Mouse (Mus musculus) heart, embryonic 16.5 days (tissue): ENCODE measurements at regions not wholly inside any gene's neighbourhood (a gene's known extent, or its start where the extent isn't known, plus 50 kb on each side); places are given as distances from the start of the nearest gene placed in this dataset.

ENCODE experiments used
- ATAC-seq: fragments of 200-750 bp; cut with Nextera tagmentation; replicated peaks from 2 replicates; pipeline ENCODE4 v1.8.0; 2017; ENCODE audit warnings: moderate number of reproducible peaks; ENCODE audit not compliant: insufficient read depth, low FRiP score; ENCODE audit errors: extremely low read depth
- H3K27ac ChIP-seq: fragments of 300-500 bp; sonication (generic); 2 replicates; pipeline ENCODE4 v1.5.1; 2014; ENCODE audit warnings: mild to moderate bottlenecking, low read length, control low read depth, moderate library complexity
- H3K27me3 ChIP-seq: fragments of 300-500 bp; sonication (generic); 2 replicates; pipeline ENCODE4 v1.6.1; 2014; ENCODE audit warnings: low read length, mixed read lengths; ENCODE audit not compliant: control insufficient read depth, insufficient read depth
- H3K36me3 ChIP-seq: fragments of 300-500 bp; sonication (generic); 2 replicates; pipeline ENCODE4 v1.6.1; 2014; ENCODE audit not compliant: control insufficient read depth, insufficient read depth
- H3K4me1 ChIP-seq: fragments of 300-500 bp; sonication (generic); 2 replicates; pipeline ENCODE4 v1.6.1; 2014; ENCODE audit warnings: low read length, mixed read lengths; ENCODE audit not compliant: control insufficient read depth, insufficient read depth
- H3K4me2 ChIP-seq: fragments of 300-500 bp; sonication (generic); 2 replicates; pipeline ENCODE4 v1.6.1; 2014; ENCODE audit warnings: low read depth, mild to moderate bottlenecking, control low read depth, low read length
- H3K4me3 ChIP-seq: fragments of 300-500 bp; sonication (generic); 2 replicates; pipeline ENCODE4 v1.5.1; 2014; ENCODE audit warnings: mild to moderate bottlenecking, control low read depth, low read length
- H3K9ac ChIP-seq: fragments of 300-500 bp; sonication (generic); 2 replicates; pipeline ENCODE4 v1.6.1; 2014; ENCODE audit warnings: low read length, control low read depth
- H3K9me3 ChIP-seq: fragments of 300-500 bp; sonication (generic); replicated peaks from 2 replicates; pipeline ENCODE4 v1.6.1; 2016; ENCODE audit warnings: low read length; ENCODE audit not compliant: control insufficient read depth
- WGBS: fragments of 180-500 bp; shearing (Covaris S2); extraction: QIAGEN DNeasy Blood & Tissue Kit; methylation state at CpG from one replicate; pipeline ENCODE4 v1.1.7; 2014; 5-methylcytosine and 5-hydroxymethylcytosine counted together

GRCm38 (mm10) chr3:128087163-128087562 lies 191.0 kb upstream of the Fam241a start:
- Histone ChIP-seq H3K9me3 (0 out of 2 replicates have a peak, but pooled peaks cover 2% of the 10 kb centered on the region), H3K4me1 (peaks cover 5% of the 10 kb centered on the region), H3K4me3 (no peak overlapping the region), H3K4me2 (no peak overlapping the region), H3K36me3 (no peaks in the 10 kb centered on the region), H3K27ac (no peak overlapping the region), H3K27me3 (no peaks in the 10 kb centered on the region; the same call in 1 of the 2 replicates), H3K9ac (no peak overlapping the region)
- ATAC-seq, result no peak
- WGBS, result 81% methylated on average over 10 of the region's 10 CpGs

- Histone ChIP-seq H3K27ac (no peak overlapping the region), H3K4me2 (no peak overlapping the region), H3K36me3 (no peaks in the 10 kb centered on the region), H3K9me3 (0 out of 2 replicates have a peak, but pooled peaks cover 2% of the 10 kb centered on the region), H3K27me3 (no peaks in the 10 kb centered on the region), H3K4me3 (no peak overlapping the region), H3K4me1 (peaks cover 5% of the 10 kb centered on the region), H3K9ac (no peak overlapping the region)
- 47% methylated on average over 6 of the region's 6 CpGs for WGBS
- peak; percentile 78 for ATAC-seq
Measured at GRCm38 (mm10) chr3:128082463-128082862, 186.3 kb upstream of the Fam241a start.

GRCm38 (mm10) chr3:128081430-128081829 lies 185.3 kb upstream of the Fam241a start:
- ATAC-seq, result no peak
- Histone ChIP-seq H3K27ac (no peak overlapping the region), H3K4me1 (peaks cover 5% of the 10 kb centered on the region), H3K9ac (no peak overlapping the region), H3K27me3 (no peaks in the 10 kb centered on the region), H3K9me3 (0 out of 2 replicates have a peak, but pooled peaks cover 2% of the 10 kb centered on the region), H3K4me3 (no peak overlapping the region), H3K36me3 (no peaks in the 10 kb centered on the region), H3K4me2 (no peak overlapping the region)
- WGBS, result 80% methylated on average over 1 of the region's 1 CpGs

- Histone ChIP-seq H3K27me3 (no peaks in the 10 kb centered on the region), H3K4me2 (no peak overlapping the region), H3K4me1 (no peaks in the 10 kb centered on the region), H3K36me3 (no peaks in the 10 kb centered on the region), H3K27ac (no peak overlapping the region), H3K9ac (no peak overlapping the region), H3K9me3 (no peaks in the 10 kb centered on the region; the same call in 1 of the 2 replicates), H3K4me3 (no peak overlapping the region)
- WGBS, result 64% methylated on average over 4 of the region's 4 CpGs
- peak; percentile 37; the same call in 1 of the 2 replicates for ATAC-seq
Measured at GRCm38 (mm10) chr3:128067861-128068260, 171.7 kb upstream of the Fam241a start.

- WGBS, result 76% methylated on average over 9 of the region's 9 CpGs
- Histone ChIP-seq H3K27me3 (no peaks in the 10 kb centered on the region), H3K36me3 (no peaks in the 10 kb centered on the region), H3K9me3 (no peaks in the 10 kb centered on the region), H3K9ac (no peak overlapping the region), H3K4me2 (no peak overlapping the region), H3K4me1 (no peaks in the 10 kb centered on the region), H3K27ac (no peak overlapping the region), H3K4me3 (no peak overlapping the region)
- no peak for ATAC-seq
Measured at GRCm38 (mm10) chr3:128054031-128054430, 157.9 kb upstream of the Fam241a start.

GRCm38 (mm10) chr3:128043709-128044108 lies 147.6 kb upstream of the Fam241a start:
- 71% methylated on average over 3 of the region's 3 CpGs for WGBS

GRCm38 (mm10) chr3:128040407-128041115 lies 144.4 kb upstream of the Fam241a start:
- Histone ChIP-seq H3K9ac (no peak overlapping the region), H3K4me3 (no peak overlapping the region), H3K4me2 (no peak overlapping the region), H3K9me3 (peaks cover 3% of the 10 kb centered on the region; the same call in 1 of the 2 replicates), H3K27me3 (no peaks in the 10 kb centered on the region), H3K27ac (no peak overlapping the region), H3K4me1 (no peaks in the 10 kb centered on the region), H3K36me3 (no peaks in the 10 kb centered on the region)
- whole genome bisulfite sequencing, result 49% methylated on average over 12 of the region's 12 CpGs
- ATAC-seq, result no peak

More at GRCm38 (mm10) chr3:128043709-128044108, 147.6 kb upstream of the Fam241a start:
- H3K9ac ChIP-seq, result no peak overlapping the region
- peaks cover 3% of the 10 kb centered on the region; the same call in 1 of the 2 replicates for H3K9me3 ChIP-seq
- H3K27ac ChIP-seq, result no peak overlapping the region
- H3K4me2 ChIP-seq, result no peak overlapping the region
- H3K4me1 ChIP-seq, result peaks cover 3% of the 10 kb centered on the region; the same call in 1 of the 2 replicates
- H3K27me3 ChIP-seq, result no peaks in the 10 kb centered on the region
- H3K36me3 ChIP-seq, result no peaks in the 10 kb centered on the region
- no peak for ATAC-seq
- H3K4me3 ChIP-seq, result no peak overlapping the region

- no peaks in the 10 kb centered on the region for H3K27me3 ChIP-seq
- H3K9ac ChIP-seq, result no peak overlapping the region
- H3K4me2 ChIP-seq, result no peak overlapping the region
- no peaks in the 10 kb centered on the region for H3K4me1 ChIP-seq
- no peak for ATAC-seq
- no peak overlapping the region for H3K4me3 ChIP-seq
- WGBS, result 63% methylated on average over 5 of the region's 5 CpGs
- no peak overlapping the region for H3K27ac ChIP-seq
- H3K36me3 ChIP-seq, result no peaks in the 10 kb centered on the region
- H3K9me3 ChIP-seq, result no peaks in the 10 kb centered on the region
Measured at GRCm38 (mm10) chr3:128039185-128039584, 143.1 kb upstream of the Fam241a start.

- H3K4me2 ChIP-seq, result no peak overlapping the region
- H3K27me3 ChIP-seq, result no peaks in the 10 kb centered on the region
- 79% methylated on average over 10 of the region's 10 CpGs for WGBS
- no peaks in the 10 kb centered on the region for H3K4me1 ChIP-seq
- no peak overlapping the region for H3K9ac ChIP-seq
- H3K27ac ChIP-seq, result no peak overlapping the region
- H3K4me3 ChIP-seq, result no peak overlapping the region
- H3K9me3 ChIP-seq, result no peaks in the 10 kb centered on the region
- no peaks in the 10 kb centered on the region for H3K36me3 ChIP-seq
- ATAC-seq, result no peak
Measured at GRCm38 (mm10) chr3:128036538-128036937, 140.4 kb upstream of the Fam241a start.
